Mouse (Mus musculus): ENCODE measurements around the gene Nudt16.
"Not testable (repeated sequence)": the region's sequence is repeated elsewhere in the genome, so short reads cannot be mapped to it uniquely, and the experiment has no call there.

The Nudt16 gene

DNA sequence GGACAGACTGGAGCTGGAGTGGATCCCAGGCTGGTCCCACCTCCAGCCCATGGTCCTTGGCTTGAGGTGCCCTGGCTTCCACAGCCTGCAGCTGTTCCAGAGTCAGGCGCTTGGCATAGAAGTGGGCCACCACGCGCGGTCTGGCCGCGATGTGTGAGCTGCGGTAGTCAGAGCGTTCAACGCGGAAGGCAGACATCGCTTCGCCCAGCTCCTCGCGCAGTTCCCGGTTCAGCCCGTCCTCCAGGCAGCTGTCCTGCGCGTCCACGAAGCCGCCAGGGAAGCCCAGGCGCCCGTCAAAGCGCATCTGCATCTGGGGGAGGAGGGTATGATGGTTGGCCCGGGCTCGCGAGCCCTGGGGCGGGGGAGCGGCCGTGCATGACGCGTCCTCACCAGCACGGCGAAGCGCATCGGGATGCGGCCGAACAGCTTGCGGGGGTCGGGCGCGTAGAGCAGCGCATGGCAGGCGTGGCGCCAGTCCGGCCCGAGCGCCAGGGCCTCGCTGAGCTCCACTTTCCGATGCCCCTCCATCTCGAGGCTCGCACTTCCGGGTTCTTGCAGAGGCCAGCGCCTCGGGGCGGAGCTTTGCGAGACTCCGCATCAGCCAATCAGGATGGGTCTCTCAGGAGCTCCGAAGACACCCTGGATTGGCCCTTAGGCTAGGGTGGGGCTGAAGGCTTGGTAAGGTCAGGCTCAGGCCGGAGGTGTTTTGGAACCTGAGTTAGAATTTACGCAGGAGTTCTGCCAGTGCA is at the start of gene Nudt16:
Gene Nudt16, minus strand, starts transcription at position 572 of the 749 bp plus-strand sequence.
- peak; percentile 89 for DNase-seq (ENCODE audit: low spot score)

DNA sequence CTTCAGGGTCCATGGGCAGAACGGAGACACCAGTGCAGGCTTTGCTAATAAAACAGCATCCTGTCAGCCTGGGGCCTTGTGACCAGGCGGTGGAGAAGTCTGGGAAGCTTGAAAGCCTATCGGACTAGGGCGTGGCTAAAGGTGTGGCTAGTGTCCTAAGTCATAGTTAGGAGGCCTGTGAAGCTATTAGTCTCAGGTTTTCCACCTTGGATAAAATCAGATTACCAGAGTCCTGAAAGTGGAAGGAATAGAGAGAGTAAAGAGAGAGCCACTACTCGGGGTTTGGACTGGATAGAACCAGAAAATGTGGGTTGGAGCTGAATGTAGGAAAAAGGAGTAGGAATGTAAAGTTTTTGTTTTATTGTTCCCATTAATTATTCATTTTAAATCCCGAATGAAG is 13.4 kb upstream of the Nudt16 start, which contains the start of gene 1700080E11Rik:
Gene 1700080E11Rik, minus strand, starts transcription at position 101 of the 400 bp plus-strand sequence.
- no peak for DNase-seq (ENCODE audit: low spot score)

DNA sequence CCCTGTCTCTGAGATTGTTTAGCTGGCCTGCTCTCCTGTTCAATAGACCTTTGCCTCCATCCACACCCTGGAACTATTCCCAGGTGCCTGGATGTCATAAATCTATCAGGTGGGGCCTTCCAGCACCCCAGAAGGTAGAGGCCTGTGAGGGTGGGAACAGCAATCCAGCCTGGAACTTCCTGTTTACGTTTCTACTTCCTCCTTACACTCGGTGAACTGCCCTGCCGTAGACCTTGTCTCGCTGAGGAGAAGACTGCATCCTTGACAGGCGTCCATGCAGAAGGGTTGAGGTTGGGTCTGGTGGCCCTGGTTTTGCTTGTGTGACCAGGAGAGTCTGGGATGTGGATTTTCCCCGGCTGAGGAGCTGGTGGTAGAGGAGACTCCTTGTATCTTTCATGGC is 7.6 kb upstream of the Nudt16 start:
- no peak for DNase-seq (ENCODE audit: low spot score)

DNA sequence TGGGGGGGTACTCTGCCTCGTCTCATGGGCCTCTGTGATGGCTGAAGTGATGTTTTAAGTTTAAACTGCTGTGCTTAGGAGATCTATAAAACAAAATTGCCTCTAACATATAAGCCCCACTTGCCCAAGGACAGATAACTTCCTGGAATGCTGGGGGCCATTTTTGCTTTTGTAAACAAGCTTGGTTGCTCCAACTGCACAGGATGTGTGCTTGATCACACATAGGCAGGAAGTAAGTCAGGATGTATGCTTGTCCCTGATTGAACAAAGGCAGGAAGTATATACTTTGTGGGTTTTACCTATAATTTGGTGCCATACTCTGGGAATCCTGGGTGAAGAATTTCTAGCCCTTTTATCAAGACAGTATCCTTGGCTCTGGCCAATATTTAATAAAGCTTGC is 4.8 kb upstream of the Nudt16 start:
- peak; percentile 28 for DNase-seq (ENCODE audit: low spot score)

DNA sequence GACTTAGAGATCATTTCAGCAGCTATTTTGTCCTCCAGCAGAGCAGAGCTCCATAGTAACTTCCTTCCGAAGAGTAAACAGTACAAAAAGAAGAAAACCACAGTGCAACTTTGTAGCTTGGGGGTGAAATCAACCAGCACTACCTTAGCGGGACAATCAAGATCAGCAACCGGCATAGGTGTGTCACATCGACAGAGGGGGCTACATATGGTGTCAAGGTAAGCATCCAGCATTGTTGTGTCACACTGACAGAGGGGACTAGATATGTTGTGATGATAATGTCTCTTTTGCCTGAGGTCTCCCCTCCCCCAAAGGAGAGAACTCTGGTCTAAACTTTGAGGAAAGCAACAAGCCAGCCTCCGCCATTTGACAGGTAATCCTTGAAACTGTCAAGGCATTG is 2.9 kb upstream of the Nudt16 start:
- peak; percentile 34 for DNase-seq (ENCODE audit: low spot score)

DNA sequence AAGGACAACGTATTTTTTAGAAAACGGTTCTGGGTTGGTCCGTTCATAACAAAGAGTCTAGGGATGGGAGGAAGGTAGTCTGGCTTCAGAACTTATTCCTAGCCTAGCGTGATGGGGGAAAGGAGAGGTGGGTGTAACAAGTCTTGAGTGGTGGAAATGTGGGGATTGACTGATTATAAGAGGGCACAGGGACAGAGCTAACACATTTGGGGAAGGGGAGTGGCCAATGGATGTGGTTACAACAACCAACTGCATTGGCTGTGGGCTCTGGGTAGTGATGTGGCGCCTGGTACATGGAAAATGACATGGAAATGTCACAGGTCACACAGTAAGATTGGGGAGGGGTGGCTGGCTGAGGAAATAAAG is 361 bp upstream of the Nudt16 start:
- DNase-seq (ENCODE audit: low spot score) = no peak

DNA sequence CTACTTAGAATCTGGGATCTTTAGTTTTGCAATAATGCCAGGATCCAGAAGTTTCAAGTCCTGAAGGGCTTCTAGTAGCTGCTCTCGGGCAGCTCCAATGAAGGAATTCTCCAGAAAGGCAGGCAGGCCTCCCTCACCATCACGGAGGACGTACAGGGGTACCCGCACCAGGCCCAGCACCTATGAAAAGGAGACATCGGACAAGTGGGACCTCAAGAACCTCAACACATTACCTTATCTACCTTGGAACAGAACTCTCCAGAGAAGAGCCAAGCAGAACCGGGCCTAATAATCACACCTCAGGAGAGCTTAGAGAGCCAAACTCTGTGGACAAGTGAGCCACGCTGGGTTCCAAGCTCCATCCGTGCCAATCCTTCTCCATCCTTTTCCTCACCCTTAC is 1.3 kb downstream of the Nudt16 start:
- no peak for DNase-seq (ENCODE audit: low spot score)

DNA sequence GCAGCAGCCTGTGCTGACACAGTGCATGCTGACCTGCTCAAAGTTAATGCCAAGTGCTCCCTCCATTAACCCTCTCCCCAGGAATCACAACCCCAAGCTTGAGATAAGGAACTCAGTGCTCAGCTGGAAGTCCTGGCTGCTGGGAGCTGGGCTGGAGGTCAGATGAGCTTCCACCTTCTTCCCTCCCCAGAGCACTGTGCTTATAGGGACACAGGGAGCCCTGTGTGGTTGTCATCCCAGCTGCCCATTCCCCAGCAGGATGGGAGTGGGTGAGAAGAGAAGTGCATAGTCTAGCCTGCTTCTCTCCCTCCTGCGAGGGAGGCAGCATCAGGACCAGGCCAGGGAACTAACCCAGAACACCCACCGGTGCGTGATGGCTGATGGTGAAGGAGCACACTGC is 6.4 kb downstream of the Nudt16 start:
- not testable (repeated sequence) for DNase-seq (ENCODE audit: low spot score)

DNA sequence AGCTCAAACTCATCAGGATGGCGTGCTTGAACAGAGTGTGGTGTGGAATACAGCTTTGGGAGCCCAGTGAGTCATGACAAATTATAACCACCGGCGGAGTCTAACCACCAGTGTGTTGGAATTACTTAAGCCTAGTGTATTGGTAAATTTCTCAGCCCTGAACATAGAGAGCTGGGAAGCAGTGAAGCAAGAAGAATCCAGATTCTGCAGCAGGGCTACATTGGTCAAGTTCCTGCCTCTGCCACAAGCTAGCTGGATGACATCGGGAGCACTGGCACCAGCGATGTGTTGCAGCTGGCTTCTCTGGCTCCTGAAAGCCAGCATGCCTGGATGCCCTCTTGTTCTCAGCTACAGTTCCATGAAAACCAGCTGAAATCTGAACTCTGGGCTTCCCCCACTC is 27.7 kb downstream of the Nudt16 start:
- no peak for DNase-seq (ENCODE audit: low spot score)

DNA sequence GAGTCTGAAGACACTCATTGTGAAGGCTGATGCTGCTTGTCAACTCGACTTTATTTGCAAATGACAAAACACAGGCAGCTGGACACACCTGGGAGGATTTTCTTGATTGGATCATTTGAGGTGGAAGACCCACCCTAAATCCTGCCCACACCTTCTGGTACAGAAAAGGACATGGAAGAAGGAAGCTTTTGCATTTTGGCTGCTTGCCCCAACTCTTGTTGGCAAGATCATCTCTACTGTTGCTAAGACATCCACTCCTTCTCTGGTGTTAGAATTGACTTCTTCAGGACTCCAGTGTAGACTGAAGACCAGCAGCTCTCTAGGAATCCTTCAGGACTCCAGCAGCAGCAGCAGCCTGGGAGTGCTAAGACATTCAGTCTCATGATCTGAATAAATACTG is 29.7 kb downstream of the Nudt16 start:
- no peak for DNase-seq (ENCODE audit: low spot score)

DNA sequence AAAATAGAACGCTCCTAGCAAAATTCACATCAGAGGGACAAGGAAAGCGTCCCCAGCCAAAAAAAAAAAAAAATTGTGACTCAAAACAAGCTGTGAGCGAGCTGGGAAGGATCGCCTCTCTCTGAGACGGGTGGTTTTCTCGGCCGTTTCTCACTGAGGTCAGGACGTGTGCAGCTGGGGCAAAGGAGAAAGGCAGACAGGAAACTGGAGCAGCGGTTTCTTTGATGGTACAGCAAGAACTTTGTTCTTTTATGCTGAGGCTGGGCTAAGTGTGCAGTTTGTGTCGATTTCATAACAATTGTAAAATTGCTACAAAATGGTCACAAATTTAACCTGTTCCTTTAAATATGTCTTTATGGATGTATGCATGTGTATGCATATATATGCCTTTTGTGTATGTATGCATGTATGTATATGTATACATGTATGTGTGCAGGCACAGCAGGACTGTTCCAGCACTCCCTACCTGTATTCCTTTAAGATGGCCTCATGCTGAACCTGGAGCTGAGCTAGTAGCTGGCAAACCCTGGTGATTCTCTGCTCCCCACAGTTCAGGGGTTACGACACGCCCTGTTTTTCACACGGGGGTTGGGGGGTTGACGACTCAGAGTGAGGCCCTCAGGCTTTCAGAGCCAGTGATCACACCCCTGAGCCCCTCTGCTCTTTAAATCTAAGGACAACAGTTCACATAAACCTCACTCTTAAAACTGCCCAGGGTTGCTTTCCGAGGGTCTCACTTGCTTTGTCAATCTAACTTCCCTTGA is 30.6 kb downstream of the Nudt16 start:
- peak; percentile 59 for DNase-seq (ENCODE audit: low spot score)

DNA sequence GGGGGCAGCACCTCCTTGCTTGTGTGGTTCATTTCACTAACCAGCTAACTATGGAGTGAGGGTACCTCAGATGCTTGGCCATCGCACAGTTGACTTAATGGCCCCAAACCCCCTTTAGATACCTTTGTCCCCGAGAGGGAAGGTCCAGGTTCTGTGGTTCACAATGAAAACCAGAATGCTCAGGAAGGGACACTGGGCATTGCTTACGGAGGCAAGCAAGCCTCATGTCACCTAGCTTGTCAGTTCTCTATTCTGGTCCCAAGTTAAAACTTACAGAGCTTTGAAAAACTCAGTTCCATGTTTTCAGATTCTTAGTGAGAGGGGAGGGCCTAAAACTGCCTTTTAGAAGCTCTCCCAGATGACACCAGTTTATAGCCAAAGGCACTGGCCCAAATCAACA is 51.4 kb downstream of the Nudt16 start:
- no peak for DNase-seq (ENCODE audit: low spot score)
